8 mouse cellular contexts compared by ENCODE assay signal in genomic region chr1:184729357-184730140, GRCm38 (mm10). TPM values are rescaled to one million over a fixed set of nuclear protein-coding genes. Genes with fewer than 3 reads are reported as not detected.
DNase-seq lines count a peak whose midpoint lies in the region; ATAC-seq and TF ChIP-seq lines count a peak whose summit lies in the region.

No protein-coding gene starts in this region.

- TF ChIP-seq POLR2A in liver, adult 2 months (IDR thresholded peaks at IDR 0.05; ENCODE audit: extremely low read depth, insufficient read depth, low read length), result no peak

- H3K27ac ChIP-seq in liver, adult 2 months (replicated peaks; ENCODE audit: insufficient read depth, low read depth, low read length), result peak overlapping the region; percentile 90
- H3K27ac ChIP-seq in heart, embryonic 10.5 days, result no peak overlapping the region
- H3K27ac ChIP-seq in liver, embryonic 12.5 days, result peak overlapping the region; percentile 86
- H3K27ac ChIP-seq in neural tube, embryonic 13.5 days (replicated peaks), result no peak overlapping the region

- peak overlapping the region; percentile 62 for H3K9ac ChIP-seq in liver, adult 2 months (ENCODE audit: low read depth, low read length)
- H3K9ac ChIP-seq in liver, embryonic 12.5 days, result peak overlapping the region; percentile 80
- no peak overlapping the region for H3K9ac ChIP-seq in neural tube, embryonic 13.5 days

- 6% methylated on average over 19 of the region's 19 CpGs for WGBS in liver, adult 2 months
- 7% methylated on average over 19 of the region's 19 CpGs for WGBS in heart, embryonic 10.5 days
- WGBS in liver, embryonic 12.5 days (ENCODE audit: insufficient replicate concordance), result 39% methylated on average over 19 of the region's 19 CpGs
- WGBS in neural tube, embryonic 13.5 days, result 1% methylated on average over 19 of the region's 19 CpGs

- H3K79me2 ChIP-seq in liver, adult 2 months (ENCODE audit: control insufficient read depth, insufficient read depth, low read length), result no peaks in the 10 kb centered on the region

- H3K27me3 ChIP-seq in liver, adult 2 months (ENCODE audit: control insufficient read depth, insufficient read depth, low read length), result peaks cover 21% of the 10 kb centered on the region
- peaks cover 94% of the 10 kb centered on the region for H3K27me3 ChIP-seq in heart, embryonic 10.5 days (ENCODE audit: insufficient read depth, poor library complexity, severe bottlenecking)
- H3K27me3 ChIP-seq in liver, embryonic 12.5 days (replicated peaks), result peaks cover 99% of the 10 kb centered on the region
- H3K27me3 ChIP-seq in neural tube, embryonic 13.5 days, result peaks cover 98% of the 10 kb centered on the region

- ATAC-seq in liver, embryonic 12.5 days, result no peak
- no peak for ATAC-seq in neural tube, embryonic 13.5 days (ENCODE audit: low read depth)
- ATAC-seq in frontal cortex, adult (ENCODE audit: low TSS enrichment), result no peak

- H3K4me1 ChIP-seq in liver, adult 2 months (ENCODE audit: control insufficient read depth, insufficient read depth, low read length), result peaks cover 3% of the 10 kb centered on the region; the same call in 1 of the 2 replicates
- H3K4me1 ChIP-seq in heart, embryonic 10.5 days, result peaks cover 42% of the 10 kb centered on the region
- H3K4me1 ChIP-seq in liver, embryonic 12.5 days, result peaks cover 33% of the 10 kb centered on the region
- H3K4me1 ChIP-seq in neural tube, embryonic 13.5 days (replicated peaks), result peaks cover 29% of the 10 kb centered on the region

- H3K4me3 ChIP-seq in liver, adult 2 months (ENCODE audit: insufficient read depth, low read depth, low read length), result peak overlapping the region; percentile 64
- H3K4me3 ChIP-seq in heart, embryonic 10.5 days, result peak overlapping the region; percentile 68; the same call in 1 of the 2 replicates
- peak overlapping the region; percentile 71 for H3K4me3 ChIP-seq in liver, embryonic 12.5 days
- peak overlapping the region; percentile 43; the same call in 1 of the 2 replicates for H3K4me3 ChIP-seq in neural tube, embryonic 13.5 days

- DNase-seq in liver, adult 2 months (ENCODE audit: extremely low read depth, low read depth, low spot score), result peak; percentile 36
- DNase-seq in liver, result no peak
- no peak for DNase-seq in heart, embryonic 10.5 days (ENCODE audit: low spot score)
- DNase-seq in gastrocnemius, postnatal 25 days, result no peak
- DNase-seq in right cerebral cortex, postnatal 14 days, result no peak

- H3K36me3 ChIP-seq in liver, adult 2 months (ENCODE audit: control insufficient read depth, insufficient read depth, low read length), result peaks cover 6% of the 10 kb centered on the region; the same call in 1 of the 2 replicates
- H3K36me3 ChIP-seq in heart, embryonic 10.5 days, result no peaks in the 10 kb centered on the region
- H3K36me3 ChIP-seq in liver, embryonic 12.5 days, result peaks cover 18% of the 10 kb centered on the region
- no peaks in the 10 kb centered on the region for H3K36me3 ChIP-seq in neural tube, embryonic 13.5 days

- no peaks in the 10 kb centered on the region for H3K9me3 ChIP-seq in heart, embryonic 10.5 days
- H3K9me3 ChIP-seq in liver, embryonic 12.5 days (replicated peaks), result no peaks in the 10 kb centered on the region
- H3K9me3 ChIP-seq in neural tube, embryonic 13.5 days, result no peaks in the 10 kb centered on the region

- TF ChIP-seq CTCF in liver, adult 2 months (IDR thresholded peaks at IDR 0.05; ENCODE audit: low read depth, low read length), result no peak

- peak overlapping the region; percentile 97 for H3K4me2 ChIP-seq in liver, embryonic 12.5 days
- peak overlapping the region; percentile 59 for H3K4me2 ChIP-seq in neural tube, embryonic 13.5 days

RNA-seq across cellular contexts. Expression of gene Hlx, which starts 2.9 kb away (rescaled TPM):
- 1.1 and 2.3 TPM in 2 replicates for total RNA-seq in liver, adult 2 months (2014; rRNA removed)
- 6.1 and 7.3 TPM in 2 replicates for polyA plus RNA-seq in liver, adult 2 months (2012; rRNA removed)
- polyA plus RNA-seq in heart, embryonic 10.5 days (2016; fragmentation: Nextera tagmentation; extraction: Ambion mirVana), result 3.1 and 19.4 TPM in 2 replicates
- 26.5 and 31.2 TPM in 2 replicates for polyA plus RNA-seq in liver, embryonic 12.5 days (2016; fragmentation: Nextera tagmentation; extraction: Ambion mirVana)
- polyA plus RNA-seq in neural tube, embryonic 13.5 days (2015; fragmentation: Nextera tagmentation; extraction: Ambion mirVana), result 4.1 and 5.1 TPM in 2 replicates
- 10 to 100 TPM in 1 of 2 experiments, 1 to 10 TPM in 1; 5.9 to 10.0 TPM for total RNA-seq in gastrocnemius, postnatal 25 days (2021)

Comparison
In these comparisons a context has a peak if more than half of its experiments do, and no peak if none do; other contexts are left out.
1. H3K27ac ChIP-seq: peak in liver, adult 2 months (single experiment) and liver, embryonic 12.5 days (single experiment); none in heart, embryonic 10.5 days (single experiment) and neural tube, embryonic 13.5 days (single experiment).
2. Peak in every context shown above with its lines, with median percentiles within 50 percentile points of each other: H3K4me3 ChIP-seq.